Mouse (Mus musculus): ENCODE measurements around the gene Grm5.

DNA sequence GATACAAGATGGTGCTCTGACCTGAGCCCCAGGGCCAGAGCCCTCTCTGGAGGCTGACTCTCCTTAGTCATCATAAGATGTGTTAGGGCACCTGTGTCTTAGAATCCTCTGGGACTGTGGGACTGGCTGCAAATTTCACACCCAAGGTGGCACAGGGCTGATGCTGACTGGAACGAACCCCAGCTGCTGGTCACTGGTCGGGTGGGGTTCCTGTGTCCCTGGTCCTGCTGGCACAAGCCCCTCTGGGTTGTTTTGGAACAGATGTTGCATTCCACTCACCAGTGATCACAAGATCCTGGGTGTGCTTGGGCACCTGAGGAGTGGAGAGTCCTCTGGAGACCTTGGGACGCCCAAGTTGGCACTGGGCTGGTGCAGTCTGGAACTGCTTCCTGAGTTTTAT lies 430.5 kb downstream of the Grm5 start:
- TF ChIP-seq CTCF (IDR thresholded peaks at IDR 0.05; ENCODE audit: low read depth) (no peak), EP300 (IDR thresholded peaks at IDR 0.05; ENCODE audit: low read depth) (no peak)
